Mouse (Mus musculus) macrophage (primary cell): ENCODE measurements around the gene Nxt1. TPM values are rescaled to one million over a fixed set of nuclear protein-coding genes. Genes with fewer than 3 reads are reported as not detected.

Experiments used
- H3K27ac ChIP-seq: fragments of 350-480 bp; formaldehyde crosslinking; 2 replicates; pipeline ENCODE4 v1.9.0; 2021
- H3K36me3 ChIP-seq: fragments of 350-480 bp; formaldehyde crosslinking; 2 replicates; pipeline ENCODE4 v1.9.0; 2021; ENCODE audit errors: inconsistent target
- H3K4me3 ChIP-seq: fragments of 350-480 bp; formaldehyde crosslinking; 2 replicates; pipeline ENCODE4 v1.9.0; 2021; ENCODE audit errors: inconsistent target
- H3K79me2 ChIP-seq: fragments of 350-480 bp; formaldehyde crosslinking; 2 replicates; pipeline ENCODE4 v1.9.0; 2021; ENCODE audit errors: inconsistent target
- WGBS: methylation state at CpG from one replicate; pipeline ENCODE4 v1.1.7; 2026; ENCODE audit warnings: inconsistent platforms; ENCODE audit not compliant: missing documents; 5-methylcytosine and 5-hydroxymethylcytosine counted together
- polyA plus RNA-seq: library from polyadenylated mRNA; stranded (reverse); fragments of 250-400 nt; gene quantifications from 3 replicates; pipeline ENCODE4 v1.2.4, GENCODE M21; 2018; ENCODE audit warnings: inconsistent platforms

The Nxt1 gene
- polyA plus RNA-seq, 1 experiment from 2014 or later, result 10.2 TPM

- 77% methylated on average over 7 of the region's 9 CpGs for WGBS
- peaks cover 50% of the 10 kb centered on the region for H3K79me2 ChIP-seq
- no peak overlapping the region for H3K4me3 ChIP-seq
- H3K27ac ChIP-seq, result no peak overlapping the region
- H3K36me3 ChIP-seq, result peaks cover 17% of the 10 kb centered on the region; the same call in 1 of the 2 replicates
These were observed 6.9 kb downstream of the Nxt1 start for GRCm38 (mm10) chr2:148679346-148679745.

GRCm38 (mm10) chr2:148680775-148681291 lies 8.4 kb downstream of the Nxt1 start, which contains the start of gene Gzf1:
TSS of gene Gzf1 (plus strand) at chr2:148681023.
- H3K79me2 ChIP-seq, result peaks cover 43% of the 10 kb centered on the region
- H3K36me3 ChIP-seq, result peaks cover 20% of the 10 kb centered on the region; the same call in 1 of the 2 replicates
- peak within 1 kb of the TSS; percentile 87 for H3K4me3 ChIP-seq
- peak within 1 kb of the TSS; percentile 86 for H3K27ac ChIP-seq
- WGBS, result under 1% methylated on average over 39 of the region's 39 CpGs

GRCm38 (mm10) chr2:148681461-148681891 lies 9.1 kb downstream of the Nxt1 start:
- Histone ChIP-seq H3K4me3 (peak overlapping the region; percentile 87), H3K27ac (peak overlapping the region; percentile 59), H3K79me2 (peaks cover 41% of the 10 kb centered on the region), H3K36me3 (peaks cover 14% of the 10 kb centered on the region; the same call in 1 of the 2 replicates)
- 12% methylated on average over 17 of the region's 17 CpGs for WGBS

GRCm38 (mm10) chr2:148683031-148683430 lies 10.6 kb downstream of the Nxt1 start:
- Histone ChIP-seq H3K79me2 (peaks cover 54% of the 10 kb centered on the region), H3K36me3 (peaks cover 15% of the 10 kb centered on the region; the same call in 1 of the 2 replicates), H3K27ac (no peak overlapping the region), H3K4me3 (no peak overlapping the region)
- WGBS, result 95% methylated on average over 1 of the region's 1 CpGs

- Histone ChIP-seq H3K36me3 (peaks cover 25% of the 10 kb centered on the region; the same call in 1 of the 2 replicates), H3K27ac (peak overlapping the region; percentile 31), H3K79me2 (peaks cover 54% of the 10 kb centered on the region), H3K4me3 (no peak overlapping the region)
- whole genome bisulfite sequencing, result 92% methylated on average over 2 of the region's 2 CpGs
These were observed 12.6 kb downstream of the Nxt1 start for GRCm38 (mm10) chr2:148684972-148685371.

GRCm38 (mm10) chr2:148685709-148686108 lies 13.3 kb downstream of the Nxt1 start:
- peaks cover 54% of the 10 kb centered on the region for H3K79me2 ChIP-seq
- H3K4me3 ChIP-seq, result no peak overlapping the region
- peaks cover 32% of the 10 kb centered on the region for H3K36me3 ChIP-seq
- peak overlapping the region; percentile 31 for H3K27ac ChIP-seq
- 32% methylated on average over 3 of the region's 3 CpGs for WGBS

GRCm38 (mm10) chr2:148686862-148687261 lies 14.5 kb downstream of the Nxt1 start:
- 100% methylated on average over 1 of the region's 1 CpGs for WGBS
- H3K4me3 ChIP-seq, result no peak overlapping the region
- H3K27ac ChIP-seq, result no peak overlapping the region
- H3K79me2 ChIP-seq, result peaks cover 46% of the 10 kb centered on the region
- peaks cover 44% of the 10 kb centered on the region for H3K36me3 ChIP-seq

- WGBS, result 97% methylated on average over 5 of the region's 5 CpGs
- Histone ChIP-seq H3K79me2 (peaks cover 35% of the 10 kb centered on the region), H3K36me3 (peaks cover 55% of the 10 kb centered on the region), H3K4me3 (no peak overlapping the region), H3K27ac (no peak overlapping the region)
These were observed 15.6 kb downstream of the Nxt1 start for GRCm38 (mm10) chr2:148687971-148688370.

- H3K4me3 ChIP-seq, result no peak overlapping the region
- peaks cover 61% of the 10 kb centered on the region for H3K36me3 ChIP-seq
- H3K79me2 ChIP-seq, result peaks cover 19% of the 10 kb centered on the region; the same call in 1 of the 2 replicates
- WGBS, result 91% methylated on average over 6 of the region's 6 CpGs
- H3K27ac ChIP-seq, result no peak overlapping the region
These were observed 17.2 kb downstream of the Nxt1 start for GRCm38 (mm10) chr2:148689444-148690140.

- Histone ChIP-seq H3K79me2 (peaks cover 14% of the 10 kb centered on the region; the same call in 1 of the 2 replicates), H3K36me3 (peaks cover 63% of the 10 kb centered on the region), H3K4me3 (no peak overlapping the region), H3K27ac (no peak overlapping the region)
- 93% methylated on average over 3 of the region's 3 CpGs for WGBS
These were observed 17.9 kb downstream of the Nxt1 start for GRCm38 (mm10) chr2:148690291-148690690.

- H3K27ac ChIP-seq, result no peak overlapping the region
- WGBS, result 98% methylated on average over 5 of the region's 5 CpGs
- peaks cover 14% of the 10 kb centered on the region; the same call in 1 of the 2 replicates for H3K79me2 ChIP-seq
- H3K36me3 ChIP-seq, result peaks cover 63% of the 10 kb centered on the region
- no peak overlapping the region for H3K4me3 ChIP-seq
These were observed 18.4 kb downstream of the Nxt1 start for GRCm38 (mm10) chr2:148690781-148691180.

GRCm38 (mm10) chr2:148698571-148698970 lies 26.2 kb downstream of the Nxt1 start:
- H3K36me3 ChIP-seq, result peaks cover 16% of the 10 kb centered on the region; the same call in 1 of the 2 replicates
- no peak overlapping the region for H3K27ac ChIP-seq
- H3K79me2 ChIP-seq, result no peaks in the 10 kb centered on the region
- WGBS, result 42% methylated on average over 4 of the region's 5 CpGs
- H3K4me3 ChIP-seq, result no peak overlapping the region

GRCm38 (mm10) chr2:148706409-148707201 lies 34.2 kb downstream of the Nxt1 start:
- 94% methylated on average over 15 of the region's 15 CpGs for WGBS
- Histone ChIP-seq H3K27ac (no peak overlapping the region), H3K36me3 (no peaks in the 10 kb centered on the region), H3K4me3 (no peak overlapping the region), H3K79me2 (no peaks in the 10 kb centered on the region)

- WGBS, result 94% methylated on average over 6 of the region's 6 CpGs
These were observed 34.8 kb downstream of the Nxt1 start for GRCm38 (mm10) chr2:148707202-148707530.

GRCm38 (mm10) chr2:148712326-148712725 lies 39.9 kb downstream of the Nxt1 start:
- no peak overlapping the region for H3K27ac ChIP-seq
- H3K79me2 ChIP-seq, result peaks cover 10% of the 10 kb centered on the region
- WGBS, result 90% methylated on average over 3 of the region's 3 CpGs
- no peaks in the 10 kb centered on the region for H3K36me3 ChIP-seq
- no peak overlapping the region for H3K4me3 ChIP-seq

More at GRCm38 (mm10) chr2:148707202-148707530, 34.8 kb downstream of the Nxt1 start:
- H3K79me2 ChIP-seq, result no peaks in the 10 kb centered on the region
- no peaks in the 10 kb centered on the region for H3K36me3 ChIP-seq
- H3K27ac ChIP-seq, result no peak overlapping the region
- no peak overlapping the region for H3K4me3 ChIP-seq
